Mouse (Mus musculus) inflammation-experienced regulatory T-cells, adult 6 months (primary cell): ENCODE measurements around the gene Marc2. TPM values are rescaled to one million over a fixed set of nuclear protein-coding genes. Genes with fewer than 3 reads are reported as not detected.

ENCODE experiments used
- ATAC-seq: one replicate; pipeline ENCODE4 v1.8.0; 2017
- polyA plus RNA-seq, 3 experiments: library from polyadenylated mRNA; unstranded; fragments of 100-300 nt; shearing (Covaris generic); gene quantifications; one replicate each; pipeline ENCODE4 v1.2.1; 2017

Gene Marc2
- polyA plus RNA-seq, 3 experiments from 2014 or later, result 22.0 to 38.0 (median 29.2) TPM

GRCm38 (mm10) chr1:184853339-184853738 is 7.1 kb upstream of the Marc2 start:
- no peak for ATAC-seq

GRCm38 (mm10) chr1:184851741-184852618 is 5.7 kb upstream of the Marc2 start:
- peak; percentile 82 for ATAC-seq

- no peak for ATAC-seq
Observed at GRCm38 (mm10) chr1:184851166-184851565, 4.9 kb upstream of the Marc2 start.

- ATAC-seq, result no peak
Observed at GRCm38 (mm10) chr1:184846973-184847372, 722 bp upstream of the Marc2 start.

- ATAC-seq, result peak; percentile 91
Observed at GRCm38 (mm10) chr1:184845111-184846071, 860 bp downstream of the Marc2 start.

GRCm38 (mm10) chr1:184844326-184845066 is 1.8 kb downstream of the Marc2 start:
- no peak for ATAC-seq

GRCm38 (mm10) chr1:184837649-184838048 is 8.6 kb downstream of the Marc2 start:
- ATAC-seq, result no peak

GRCm38 (mm10) chr1:184836350-184836749 is 9.9 kb downstream of the Marc2 start:
- ATAC-seq, result no peak

- no peak for ATAC-seq
Observed at GRCm38 (mm10) chr1:184833499-184833898, 12.8 kb downstream of the Marc2 start.

- no peak for ATAC-seq
Observed at GRCm38 (mm10) chr1:184832211-184832610, 14.0 kb downstream of the Marc2 start.

- no peak for ATAC-seq
Observed at GRCm38 (mm10) chr1:184829897-184830296, 16.4 kb downstream of the Marc2 start.

GRCm38 (mm10) chr1:184827175-184827701 is 19.0 kb downstream of the Marc2 start:
- no peak for ATAC-seq

GRCm38 (mm10) chr1:184825093-184825492 is 21.2 kb downstream of the Marc2 start:
- peak; percentile 51 for ATAC-seq

- peak; percentile 79 for ATAC-seq
Observed at GRCm38 (mm10) chr1:184824439-184824851, 21.8 kb downstream of the Marc2 start.

- no peak for ATAC-seq
Observed at GRCm38 (mm10) chr1:184822678-184823077, 23.6 kb downstream of the Marc2 start.

GRCm38 (mm10) chr1:184817768-184818167 is 28.5 kb downstream of the Marc2 start:
- no peak for ATAC-seq

GRCm38 (mm10) chr1:184811716-184812250 is 34.5 kb downstream of the Marc2 start:
- no peak for ATAC-seq

- ATAC-seq, result no peak
Observed at GRCm38 (mm10) chr1:184810780-184811575, 35.3 kb downstream of the Marc2 start, which contains the start of gene Marc1. TSS of gene Marc1 (minus strand) at chr1:184811313.

GRCm38 (mm10) chr1:184809578-184810001 is 36.7 kb downstream of the Marc2 start:
- ATAC-seq, result no peak

- no peak for ATAC-seq
Observed at GRCm38 (mm10) chr1:184808418-184809012, 37.7 kb downstream of the Marc2 start.
